Mouse (Mus musculus) forebrain, postnatal 0 days (tissue): ENCODE measurements at regions not wholly inside any gene's neighbourhood (a gene's known extent, or its start where the extent isn't known, plus 50 kb on each side); places are given as distances from the start of the nearest gene placed in this dataset.

Experiments
- ATAC-seq: fragments of 200-750 bp; cut with Nextera tagmentation; 2 replicates; pipeline ENCODE4 v1.8.0; 2017; ENCODE audit warnings: mild to moderate bottlenecking, moderate library complexity
- DNase-seq: peaks from one replicate; pipeline ENCODE4 v3.0.0-alpha.2; 2015
- H3K27ac ChIP-seq: fragments of 300-500 bp; sonication (generic); 2 replicates; pipeline ENCODE4 v1.5.1; 2014; ENCODE audit warnings: low read depth, mild to moderate bottlenecking, antibody characterized with exemption, low read length, moderate library complexity, mixed read lengths
- H3K27me3 ChIP-seq: fragments of 300-500 bp; sonication (generic); 2 replicates; pipeline ENCODE4 v1.6.1; 2014; ENCODE audit warnings: mild to moderate bottlenecking, low read length, mixed read lengths; ENCODE audit not compliant: insufficient read depth
- H3K36me3 ChIP-seq: fragments of 300-500 bp; sonication (generic); 2 replicates; pipeline ENCODE4 v1.6.1; 2014; ENCODE audit warnings: mild to moderate bottlenecking, moderate library complexity; ENCODE audit not compliant: insufficient read depth
- H3K4me1 ChIP-seq: fragments of 300-500 bp; sonication (generic); 2 replicates; pipeline ENCODE4 v1.6.1; 2014; ENCODE audit warnings: antibody characterized with exemption; ENCODE audit not compliant: insufficient read depth
- H3K4me2 ChIP-seq: fragments of 300-500 bp; sonication (generic); 2 replicates; pipeline ENCODE4 v1.6.1; 2014; ENCODE audit warnings: low read depth, mild to moderate bottlenecking, moderate library complexity
- H3K4me3 ChIP-seq: fragments of 300-500 bp; sonication (generic); 2 replicates; pipeline ENCODE4 v1.5.1; 2014; ENCODE audit warnings: low read depth, low read length, mixed read lengths
- H3K9ac ChIP-seq: fragments of 300-500 bp; sonication (generic); 2 replicates; pipeline ENCODE4 v1.6.1; 2014; ENCODE audit warnings: mild to moderate bottlenecking
- H3K9me3 ChIP-seq: fragments of 300-500 bp; sonication (generic); 2 replicates; pipeline ENCODE4 v1.6.1; 2016; ENCODE audit warnings: low read length
- CTCF ChIP-seq: sonication (generic); IDR thresholded peaks from 2 replicates; pipeline ENCODE4 v1.5.1; 2016; ENCODE audit warnings: antibody characterized with exemption, control low read depth, low read depth
- WGBS: fragments of 180-500 bp; shearing (Covaris S2); extraction: QIAGEN DNeasy Blood & Tissue Kit; methylation state at CpG from one replicate; pipeline ENCODE4 v1.1.7; 2014; 5-methylcytosine and 5-hydroxymethylcytosine counted together

DNA sequence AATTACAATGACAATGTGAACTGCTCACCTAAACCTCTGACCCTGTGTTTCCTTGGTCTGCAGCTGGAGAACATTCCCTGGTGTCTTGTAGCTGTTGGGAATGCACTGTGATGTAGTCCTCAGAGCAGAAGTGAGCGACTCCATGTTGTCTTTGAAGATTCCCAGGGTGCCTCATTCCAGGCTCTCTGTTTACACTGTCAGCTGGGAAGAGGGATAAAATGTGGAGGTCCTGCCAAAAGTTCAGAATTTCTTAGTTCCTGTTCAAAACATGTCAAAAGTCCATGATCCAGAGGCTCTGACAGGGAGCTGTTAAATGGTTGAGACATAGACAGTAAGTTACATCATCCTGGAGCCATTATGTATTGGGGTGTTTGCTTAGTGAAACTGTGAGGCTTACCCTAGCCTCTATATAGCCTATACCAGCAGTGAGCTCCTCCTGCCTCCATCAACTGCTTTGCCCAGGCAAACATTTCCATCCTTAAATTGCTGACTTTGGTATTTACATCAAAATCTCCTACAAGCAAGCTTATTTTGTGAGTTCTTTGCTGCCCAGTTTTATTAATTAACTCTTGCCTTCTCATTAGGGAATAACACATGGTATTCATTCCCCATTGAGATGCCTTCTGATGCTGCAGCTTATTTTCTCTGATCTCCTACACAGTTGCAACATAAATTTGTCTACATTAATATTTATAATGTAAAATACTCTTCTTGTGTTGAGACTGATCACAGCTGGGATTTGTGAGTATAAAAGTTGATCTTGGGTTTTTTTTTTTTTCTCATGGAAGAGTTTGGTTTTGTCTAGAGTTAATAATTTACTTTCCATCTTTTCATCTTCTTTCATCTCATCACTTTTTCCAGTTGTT lies 1170.2 kb downstream of the Sorcs3 start:
- TF ChIP-seq CTCF, result no peak
- no peak overlapping the region for H3K9ac ChIP-seq
- no peak overlapping the region for H3K27ac ChIP-seq
- H3K36me3 ChIP-seq, result no peaks in the 10 kb centered on the region
- no peaks in the 10 kb centered on the region for H3K4me1 ChIP-seq
- 67% methylated on average over 1 of the region's 1 CpGs for WGBS
- ATAC-seq, result no peak
- no peak overlapping the region for H3K4me2 ChIP-seq
- H3K27me3 ChIP-seq, result no peaks in the 10 kb centered on the region
- no peaks in the 10 kb centered on the region for H3K9me3 ChIP-seq
- DNase-seq, result no peak
- H3K4me3 ChIP-seq, result no peak overlapping the region

DNA sequence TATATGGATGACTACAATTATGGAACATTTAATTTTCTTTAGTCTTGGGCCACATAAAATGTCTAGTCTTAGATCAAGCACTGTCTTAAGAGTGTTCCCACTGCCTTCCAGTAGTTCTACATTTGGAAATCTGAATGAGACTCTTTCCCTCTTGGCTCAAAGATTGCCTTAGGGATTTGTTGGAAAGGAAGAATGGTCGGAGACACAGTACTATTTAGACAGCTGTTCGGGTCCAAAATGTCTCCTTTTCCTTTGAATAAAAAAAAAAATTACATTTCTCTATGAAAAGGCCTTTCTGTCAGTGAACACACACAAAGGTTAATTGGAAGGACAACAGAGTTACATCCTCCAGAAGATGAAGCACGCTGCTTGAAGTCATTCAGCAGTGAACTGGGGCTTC lies 1173.8 kb downstream of the Sorcs3 start:
- no peak overlapping the region for H3K27ac ChIP-seq
- no peaks in the 10 kb centered on the region for H3K4me1 ChIP-seq
- H3K4me2 ChIP-seq, result no peak overlapping the region
- TF ChIP-seq CTCF, result no peak
- ATAC-seq (no peak), DNase-seq (no peak)
- 50% methylated on average over 3 of the region's 3 CpGs for WGBS
- H3K4me3 ChIP-seq, result no peak overlapping the region
- no peaks in the 10 kb centered on the region for H3K36me3 ChIP-seq
- no peaks in the 10 kb centered on the region for H3K9me3 ChIP-seq
- no peak overlapping the region for H3K9ac ChIP-seq
- no peaks in the 10 kb centered on the region for H3K27me3 ChIP-seq

DNA sequence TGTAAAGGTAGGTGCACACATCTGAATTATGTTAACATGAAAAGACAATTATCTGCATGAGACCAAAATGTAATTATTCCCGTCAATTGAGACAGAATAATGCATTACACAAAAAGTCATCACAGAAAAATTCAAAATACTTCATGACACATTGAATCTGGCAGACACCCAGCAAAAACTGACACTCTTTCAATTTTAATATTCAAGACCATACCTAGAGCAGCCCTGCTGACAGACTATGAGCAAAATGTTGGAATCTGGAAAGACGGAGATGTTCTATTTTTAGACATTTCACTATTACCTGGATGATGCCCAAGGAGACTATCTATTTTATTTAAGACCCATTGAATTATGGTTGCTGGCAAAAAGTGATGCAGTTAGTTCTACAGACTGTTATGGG lies 1190.4 kb downstream of the Sorcs3 start:
- TF ChIP-seq CTCF, result no peak
- H3K4me3 ChIP-seq, result no peak overlapping the region
- H3K9me3 ChIP-seq, result no peaks in the 10 kb centered on the region
- no peaks in the 10 kb centered on the region for H3K4me1 ChIP-seq
- no peak overlapping the region for H3K9ac ChIP-seq
- 50% methylated on average over 2 of the region's 2 CpGs for WGBS
- no peaks in the 10 kb centered on the region for H3K36me3 ChIP-seq
- H3K27ac ChIP-seq, result no peak overlapping the region
- DNase-seq, result peak; percentile 53
- H3K27me3 ChIP-seq, result no peaks in the 10 kb centered on the region
- H3K4me2 ChIP-seq, result no peak overlapping the region
- no peak; the same call in 1 of the 2 replicates for ATAC-seq

DNA sequence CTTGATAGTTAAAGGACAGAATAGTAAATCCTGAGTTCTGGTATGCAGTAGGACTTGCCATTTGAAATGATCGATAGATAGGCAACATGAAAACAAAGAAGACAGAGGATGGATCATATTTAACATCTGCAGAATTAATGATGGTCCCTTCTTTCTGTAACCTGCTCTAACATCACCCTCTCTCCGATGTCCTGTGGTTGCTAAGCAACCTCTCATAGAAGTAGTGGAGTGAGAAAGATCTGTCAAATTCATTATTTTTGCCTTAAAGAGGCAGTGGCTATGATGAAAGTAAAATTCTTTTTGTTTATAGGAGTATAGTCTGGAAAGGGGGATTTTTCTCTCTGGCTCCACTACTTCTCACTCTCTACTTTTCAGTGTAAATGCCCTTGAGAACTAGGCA lies 1209.5 kb downstream of the Sorcs3 start:
- no peak for DNase-seq
- no peak overlapping the region for H3K4me2 ChIP-seq
- H3K36me3 ChIP-seq, result no peaks in the 10 kb centered on the region
- no peaks in the 10 kb centered on the region for H3K9me3 ChIP-seq
- no peak overlapping the region for H3K9ac ChIP-seq
- H3K4me3 ChIP-seq, result no peak overlapping the region
- WGBS, result 50% methylated on average over 2 of the region's 2 CpGs
- no peak for ATAC-seq
- H3K27me3 ChIP-seq, result no peaks in the 10 kb centered on the region
- TF ChIP-seq CTCF, result no peak
- no peaks in the 10 kb centered on the region for H3K4me1 ChIP-seq
- H3K27ac ChIP-seq, result no peak overlapping the region

DNA sequence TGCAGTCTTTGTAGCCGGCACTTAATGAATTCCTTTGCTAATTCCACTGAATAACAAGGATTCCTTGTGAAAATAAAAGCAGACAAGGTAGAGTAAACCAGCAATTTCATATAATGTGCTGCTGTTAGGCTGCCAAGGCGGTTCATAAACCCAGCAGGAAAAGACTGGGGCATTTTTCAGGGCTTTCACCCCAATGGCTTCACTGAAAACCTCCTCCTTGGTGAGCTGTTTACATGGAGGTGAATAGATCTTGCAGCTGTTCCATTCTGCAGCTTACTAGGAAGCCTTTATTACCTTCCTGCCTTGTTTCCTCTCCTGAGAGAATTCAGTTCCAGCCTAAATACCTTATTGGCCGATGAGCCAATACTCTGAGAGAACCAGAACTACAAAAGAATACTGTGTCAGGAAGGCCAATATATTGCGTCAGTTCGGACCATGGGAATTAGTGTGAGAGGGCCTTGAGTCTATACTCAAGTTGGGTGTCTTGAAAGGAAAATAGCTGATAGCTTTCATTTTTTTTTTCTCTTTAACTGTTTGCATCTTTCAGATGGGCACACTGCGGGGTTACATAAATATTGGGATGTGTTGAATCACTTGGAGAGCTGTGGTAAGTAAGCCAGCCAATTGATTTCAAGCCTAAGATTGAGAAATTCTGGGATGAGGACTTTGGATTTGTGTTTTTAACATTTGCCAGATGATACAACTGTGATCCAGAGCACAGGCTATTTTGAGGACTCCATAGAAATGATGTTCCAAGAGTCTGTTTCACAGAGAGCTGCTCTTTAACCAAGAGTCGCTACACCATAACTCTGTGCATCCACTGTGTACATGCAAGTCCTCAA lies 1217.5 kb downstream of the Sorcs3 start:
- DNase-seq (no peak), ATAC-seq (no peak)
- Histone ChIP-seq H3K4me1 (no peaks in the 10 kb centered on the region), H3K4me3 (no peak overlapping the region), H3K27me3 (no peaks in the 10 kb centered on the region), H3K27ac (no peak overlapping the region), H3K9ac (no peak overlapping the region), H3K4me2 (no peak overlapping the region), H3K9me3 (no peaks in the 10 kb centered on the region), H3K36me3 (no peaks in the 10 kb centered on the region)
- TF ChIP-seq CTCF, result no peak
- WGBS, result 36% methylated on average over 7 of the region's 7 CpGs
